Mouse (Mus musculus): ENCODE data around the gene Psmb6.

GRCm38 (mm10) chr11:70539877-70540587 is 14.9 kb downstream of the Psmb6 start, which contains the start of gene Pld2:
- TF ChIP-seq GATA1 (IDR thresholded peaks at IDR 0.05; ENCODE audit: low read length) (no peak), TAL1 (IDR thresholded peaks at IDR 0.05; ENCODE audit: low read length) (no peak)
